Mouse (Mus musculus): ENCODE measurements around the gene Parp12.
A peak's percentile ranks its signal among the peaks of the same experiment; 100 is the strongest.

The Parp12 gene

GRCm38 (mm10) chr6:39117584-39118455, at the start of gene Parp12:
Gene Parp12, minus strand, starts transcription at chr6:39118349.
- DNase-seq, result peak; percentile 27

GRCm38 (mm10) chr6:39164891-39165290, 46.7 kb upstream of the Parp12 start:
- no peak for DNase-seq

GRCm38 (mm10) chr6:39161975-39162374, 43.8 kb upstream of the Parp12 start:
- no peak for DNase-seq

GRCm38 (mm10) chr6:39146041-39146440, 27.9 kb upstream of the Parp12 start:
- DNase-seq, result no peak

GRCm38 (mm10) chr6:39132556-39132955, 14.4 kb upstream of the Parp12 start:
- DNase-seq, result no peak

- DNase-seq, result no peak
These were observed 13.3 kb upstream of the Parp12 start for GRCm38 (mm10) chr6:39131480-39131879.

GRCm38 (mm10) chr6:39124719-39125118, 6.6 kb upstream of the Parp12 start:
- no peak for DNase-seq

- DNase-seq, result no peak
These were observed 2.5 kb upstream of the Parp12 start for GRCm38 (mm10) chr6:39120685-39121084.

GRCm38 (mm10) chr6:39118456-39118881, 320 bp upstream of the Parp12 start:
- peak; percentile 25 for DNase-seq

GRCm38 (mm10) chr6:39115438-39115837, 2.7 kb downstream of the Parp12 start:
- DNase-seq, result no peak

- peak; percentile 45 for DNase-seq
These were observed 5.0 kb downstream of the Parp12 start for GRCm38 (mm10) chr6:39113141-39113540.

- DNase-seq, result no peak
These were observed 5.4 kb downstream of the Parp12 start for GRCm38 (mm10) chr6:39112701-39113100.

GRCm38 (mm10) chr6:39106812-39107211, 11.3 kb downstream of the Parp12 start:
- DNase-seq, result no peak

- no peak for DNase-seq
These were observed 13.5 kb downstream of the Parp12 start for GRCm38 (mm10) chr6:39104631-39105030.

- DNase-seq, result no peak
These were observed 41.7 kb downstream of the Parp12 start for GRCm38 (mm10) chr6:39076498-39076897.

GRCm38 (mm10) chr6:39074186-39074585, 44.0 kb downstream of the Parp12 start:
- DNase-seq, result no peak

- DNase-seq, result no peak
These were observed 45.5 kb downstream of the Parp12 start for GRCm38 (mm10) chr6:39072664-39073063.

GRCm38 (mm10) chr6:39066935-39067578, 51.1 kb downstream of the Parp12 start:
- DNase-seq, result peak; percentile 74

- no peak for DNase-seq
These were observed 54.6 kb downstream of the Parp12 start for GRCm38 (mm10) chr6:39063541-39063940.

- no peak for DNase-seq
These were observed 57.0 kb downstream of the Parp12 start for GRCm38 (mm10) chr6:39061180-39061579.

GRCm38 (mm10) chr6:39059547-39060497, 58.3 kb downstream of the Parp12 start:
- DNase-seq, result no peak

GRCm38 (mm10) chr6:39058936-39059335, 59.2 kb downstream of the Parp12 start:
- no peak for DNase-seq

- no peak for DNase-seq
These were observed 59.8 kb downstream of the Parp12 start for GRCm38 (mm10) chr6:39058389-39058788.

Measured in cerebellum, adult 11 months (tissue).